Mouse (Mus musculus) lung, postnatal 4 days (tissue): ENCODE data around the gene Lrguk.
A peak's percentile ranks its signal among the peaks of the same experiment; 100 is the strongest.

Source experiments
- DNase-seq, 2 experiments: peaks; one replicate each; pipeline ENCODE4 v3.0.0; 2021

Gene Lrguk

GRCm38 (mm10) chr6:34028933-34029745, at the start of gene Lrguk:
Gene Lrguk, plus strand, starts transcription at chr6:34029448.
- DNase-seq, result peak; percentile 88 to 90

GRCm38 (mm10) chr6:33982709-33983108, 46.5 kb upstream of the Lrguk start:
- DNase-seq, result no peak

- no peak for DNase-seq
Observed at GRCm38 (mm10) chr6:33987132-33987531, 42.1 kb upstream of the Lrguk start.

- DNase-seq, result no peak
Observed at GRCm38 (mm10) chr6:33992213-33993034, 36.8 kb upstream of the Lrguk start.

- no peak for DNase-seq
Observed at GRCm38 (mm10) chr6:33993842-33994241, 35.4 kb upstream of the Lrguk start.

- DNase-seq, result no peak
Observed at GRCm38 (mm10) chr6:33998590-33998989, 30.7 kb upstream of the Lrguk start.

GRCm38 (mm10) chr6:33999530-33999929, 29.7 kb upstream of the Lrguk start:
- no peak for DNase-seq

GRCm38 (mm10) chr6:34000644-34001043, 28.6 kb upstream of the Lrguk start:
- no peak for DNase-seq

- no peak for DNase-seq
Observed at GRCm38 (mm10) chr6:34003033-34003432, 26.2 kb upstream of the Lrguk start.

GRCm38 (mm10) chr6:34013469-34013868, 15.8 kb upstream of the Lrguk start:
- no peak for DNase-seq

- DNase-seq, result no peak
Observed at GRCm38 (mm10) chr6:34029746-34030027, 439 bp downstream of the Lrguk start.

- no peak for DNase-seq
Observed at GRCm38 (mm10) chr6:34034096-34034495, 4.8 kb downstream of the Lrguk start.

GRCm38 (mm10) chr6:34034577-34035461, 5.6 kb downstream of the Lrguk start:
- DNase-seq, result peak; percentile 31 to 77

GRCm38 (mm10) chr6:34040624-34041235, 11.5 kb downstream of the Lrguk start:
- DNase-seq, result peak; percentile 57 to 80

- peak; percentile 30 to 73 for DNase-seq
Observed at GRCm38 (mm10) chr6:34041589-34042280, 12.5 kb downstream of the Lrguk start.

- DNase-seq, result peak; percentile 25 to 72
Observed at GRCm38 (mm10) chr6:34044228-34044811, 15.1 kb downstream of the Lrguk start.

GRCm38 (mm10) chr6:34044846-34045540, 15.7 kb downstream of the Lrguk start:
- DNase-seq, result no peak

GRCm38 (mm10) chr6:34046551-34047186, 17.4 kb downstream of the Lrguk start:
- DNase-seq, result no peak

- DNase-seq, result no peak
Observed at GRCm38 (mm10) chr6:34049433-34049832, 20.2 kb downstream of the Lrguk start.

GRCm38 (mm10) chr6:34059741-34060140, 30.5 kb downstream of the Lrguk start:
- DNase-seq, result no peak
